Mouse (Mus musculus) myocyte (in vitro differentiated cells): Measurements from ENCODE around the gene Gm8300. TPM values are rescaled to one million over a fixed set of nuclear protein-coding genes. Genes with fewer than 3 reads are reported as not detected.
"Not testable (repeated sequence)": the region's sequence is repeated elsewhere in the genome, so short reads cannot be mapped to it uniquely, and the experiment has no call there.

ENCODE experiments used
- H3K27me3 ChIP-seq: one replicate; pipeline ENCODE4 v1.6.1; 2011; ENCODE audit not compliant: control insufficient read depth, insufficient read depth, insufficient read length
- H3K36me3 ChIP-seq: one replicate; pipeline ENCODE4 v1.6.1; 2011; ENCODE audit not compliant: control insufficient read depth, insufficient read depth
- H3K4me2 ChIP-seq: one replicate; pipeline ENCODE4 v1.6.1; 2011; ENCODE audit warnings: low read depth, control low read depth
- H3K4me3 ChIP-seq: one replicate; pipeline ENCODE4 v1.5.1; 2011; ENCODE audit warnings: mild to moderate bottlenecking, control low read depth, moderate library complexity
- H3K79me2 ChIP-seq: one replicate; pipeline ENCODE4 v1.6.1; 2011; ENCODE audit not compliant: control insufficient read depth, insufficient read depth
- H3ac ChIP-seq: one replicate; pipeline ENCODE4 v1.6.1; 2011; ENCODE audit not compliant: control insufficient read depth, insufficient read length
- CEBPB ChIP-seq: IDR thresholded peaks from 2 replicates; pipeline ENCODE4 v1.6.1; 2011; ENCODE audit warnings: mild to moderate bottlenecking, moderate library complexity; ENCODE audit not compliant: poor library complexity, insufficient read depth, severe bottlenecking
- E2F4 ChIP-seq: IDR thresholded peaks from one replicate; pipeline ENCODE4 v1.6.1; 2011; ENCODE audit warnings: mild to moderate bottlenecking, control low read depth, moderate library complexity; ENCODE audit not compliant: insufficient read depth
- MAX ChIP-seq: IDR thresholded peaks from one replicate; pipeline ENCODE4 v1.6.1; 2011; ENCODE audit warnings: low read depth, mild to moderate bottlenecking, control low read depth
- MYOD1 ChIP-seq, 3 experiments: IDR thresholded peaks; one replicate each; pipeline ENCODE4 v1.6.1; 2011; ENCODE audit warnings: control low read depth in 2 of 3, low read depth in 2 of 3, mild to moderate bottlenecking in 2 of 3, moderate library complexity in 1 of 3; ENCODE audit not compliant: insufficient read length in 2 of 3, control insufficient read depth in 1 of 3
- MYOG ChIP-seq, 3 experiments: IDR thresholded peaks; one replicate each; pipeline ENCODE4 v1.6.1; 2011; ENCODE audit warnings: control low read depth in 2 of 3, low read depth in 2 of 3, mild to moderate bottlenecking in 2 of 3; ENCODE audit not compliant: insufficient read length in 2 of 3, control insufficient read depth in 1 of 3, insufficient read depth in 1 of 3
- POLR2A ChIP-seq: IDR thresholded peaks from one replicate; pipeline ENCODE4 v1.6.1; 2011; ENCODE audit warnings: low read depth, mild to moderate bottlenecking, control low read depth, moderate library complexity; ENCODE audit not compliant: insufficient read length
- POLR2AphosphoS2 ChIP-seq: IDR thresholded peaks from one replicate; pipeline ENCODE4 v1.6.1; 2011; ENCODE audit warnings: low read depth, control low read depth; ENCODE audit not compliant: insufficient read length
- REST ChIP-seq: IDR thresholded peaks from one replicate; pipeline ENCODE4 v1.6.1; 2011; ENCODE audit warnings: mild to moderate bottlenecking, control low read depth, moderate library complexity; ENCODE audit not compliant: insufficient read depth, insufficient read length
- SRF ChIP-seq: IDR thresholded peaks from one replicate; pipeline ENCODE4 v1.6.1; 2011; ENCODE audit warnings: low read depth; ENCODE audit not compliant: control insufficient read depth, insufficient read length
- TCF12 ChIP-seq: IDR thresholded peaks from one replicate; pipeline ENCODE4 v1.6.1; 2011; ENCODE audit warnings: mild to moderate bottlenecking, control low read depth; ENCODE audit not compliant: poor library complexity, insufficient read depth, severe bottlenecking
- USF1 ChIP-seq: IDR thresholded peaks from one replicate; pipeline ENCODE4 v1.6.1; 2011; ENCODE audit warnings: low read depth, mild to moderate bottlenecking, control low read depth, moderate library complexity
- polyA plus RNA-seq: library from polyadenylated mRNA; unstranded; fragments of >200 nt; fragmentation: generic; extraction: Trizol; gene quantifications from one replicate; pipeline ENCODE4 v1.2.1, GENCODE M21; 2012; ENCODE audit warnings: missing spikeins

Gene Gm8300
- 0.16 TPM for polyA plus RNA-seq

GRCm38 (mm10) chr12:87514016-87514415 is at the start of gene Gm8300:
Gene Gm8300 (plus strand): TSS chr12:87514316.
- not testable (repeated sequence) for H3K36me3 ChIP-seq, H3ac ChIP-seq, H3K4me3 ChIP-seq, H3K27me3 ChIP-seq, H3K4me2 ChIP-seq, H3K79me2 ChIP-seq

- H3K4me2 ChIP-seq, result no peak overlapping the region
- no peak for TF ChIP-seq MAX
- no peak for TF ChIP-seq REST
- TF ChIP-seq POLR2A, result no peak
- no peak for TF ChIP-seq USF1
- no peak for TF ChIP-seq E2F4
- no peak for TF ChIP-seq POLR2AphosphoS2
- TF ChIP-seq MYOG (IDR thresholded peaks at IDR 0.05; ENCODE audit: control insufficient read depth in 1 of 3, insufficient read depth in 1 of 3, insufficient read length in 2 of 3, low read depth in 2 of 3), result no peak
- TF ChIP-seq CEBPB, result no peak
- TF ChIP-seq MYOD1 (IDR thresholded peaks at IDR 0.05; ENCODE audit: control insufficient read depth in 1 of 3, insufficient read length in 2 of 3, low read depth in 2 of 3), result no peak
- TF ChIP-seq TCF12, result no peak
- no peak overlapping the region for H3K4me3 ChIP-seq
- no peaks in the 10 kb centered on the region for H3K27me3 ChIP-seq
- peaks cover 31% of the 10 kb centered on the region for H3K79me2 ChIP-seq
- H3ac ChIP-seq, result no peak overlapping the region
- H3K36me3 ChIP-seq, result peaks cover 81% of the 10 kb centered on the region
Observed at GRCm38 (mm10) chr12:87464678-87465297, 49.3 kb upstream of the Gm8300 start.

- no peaks in the 10 kb centered on the region for H3K27me3 ChIP-seq
- H3K36me3 ChIP-seq, result peaks cover 29% of the 10 kb centered on the region
- peaks cover 43% of the 10 kb centered on the region for H3K79me2 ChIP-seq
- no peak overlapping the region for H3ac ChIP-seq
- H3K4me2 ChIP-seq, result peak overlapping the region; percentile 75
- no peak for TF ChIP-seq MAX
- TF ChIP-seq POLR2AphosphoS2, result no peak
- no peak for TF ChIP-seq TCF12
- no peak for TF ChIP-seq REST
- no peak for TF ChIP-seq MYOG (IDR thresholded peaks at IDR 0.05; ENCODE audit: control insufficient read depth in 1 of 3, insufficient read depth in 1 of 3, insufficient read length in 2 of 3, low read depth in 2 of 3)
- peak overlapping the region; percentile 77 for H3K4me3 ChIP-seq
Observed at GRCm38 (mm10) chr12:87470263-87471136, 43.6 kb upstream of the Gm8300 start.

GRCm38 (mm10) chr12:87471421-87471963 is 42.6 kb upstream of the Gm8300 start:
- no peak for TF ChIP-seq MAX
- no peak for TF ChIP-seq SRF
- peak overlapping the region; percentile 75 for H3K4me2 ChIP-seq

GRCm38 (mm10) chr12:87471964-87472786 is 41.9 kb upstream of the Gm8300 start, which contains the start of gene Snw1:
Gene Snw1 (minus strand): TSS chr12:87472274.
- Histone ChIP-seq H3K36me3 (peaks cover 13% of the 10 kb centered on the region), H3ac (peak within 1 kb of the TSS; percentile 18), H3K27me3 (no peaks in the 10 kb centered on the region), H3K79me2 (peaks cover 30% of the 10 kb centered on the region), H3K4me2 (peak within 1 kb of the TSS; percentile 75), H3K4me3 (peak within 1 kb of the TSS; percentile 77)
- peak; percentile 66 for TF ChIP-seq POLR2A
- TF ChIP-seq MYOG (IDR thresholded peaks at IDR 0.05; ENCODE audit: control insufficient read depth in 1 of 3, insufficient read depth in 1 of 3, insufficient read length in 2 of 3, low read depth in 2 of 3), result peak in 1 of 3 experiments; percentile 11
- no peak for TF ChIP-seq TCF12
- no peak for TF ChIP-seq USF1
- peak; percentile 49 for TF ChIP-seq POLR2AphosphoS2

More at GRCm38 (mm10) chr12:87471421-87471963, 42.6 kb upstream of the Gm8300 start:
- Histone ChIP-seq H3K79me2 (peaks cover 33% of the 10 kb centered on the region), H3K27me3 (no peaks in the 10 kb centered on the region), H3K36me3 (peaks cover 20% of the 10 kb centered on the region), H3ac (peak overlapping the region; percentile 18), H3K4me3 (peak overlapping the region; percentile 77)
